Mouse (Mus musculus) neural tube, embryonic 14.5 days (tissue): ENCODE data around the gene Rnft2. TPM values are rescaled to one million over a fixed set of nuclear protein-coding genes. Genes with fewer than 3 reads are reported as not detected.

Experiments
- ATAC-seq: fragments of 200-750 bp; cut with Nextera tagmentation; 2 replicates; pipeline ENCODE4 v1.8.0; 2017; ENCODE audit warnings: low read depth, mild to moderate bottlenecking, moderate TSS enrichment, moderate library complexity
- H3K27ac ChIP-seq: fragments of 300-500 bp; sonication (generic); 2 replicates; pipeline ENCODE4 v1.5.1; 2014; ENCODE audit warnings: low read depth, mild to moderate bottlenecking, control low read depth, low read length, moderate library complexity, mixed read lengths
- H3K27me3 ChIP-seq: fragments of 300-500 bp; sonication (generic); 2 replicates; pipeline ENCODE4 v1.6.1; 2014; ENCODE audit warnings: low read length; ENCODE audit not compliant: control insufficient read depth, insufficient read depth
- H3K36me3 ChIP-seq: fragments of 300-500 bp; sonication (generic); 2 replicates; pipeline ENCODE4 v1.6.1; 2014; ENCODE audit warnings: low read length, mixed read lengths; ENCODE audit not compliant: control insufficient read depth, insufficient read depth
- H3K4me1 ChIP-seq: fragments of 300-500 bp; sonication (generic); 2 replicates; pipeline ENCODE4 v1.6.1; 2014; ENCODE audit warnings: low read length; ENCODE audit not compliant: control insufficient read depth, insufficient read depth
- H3K4me2 ChIP-seq: fragments of 300-500 bp; sonication (generic); 2 replicates; pipeline ENCODE4 v1.6.1; 2014; ENCODE audit warnings: mild to moderate bottlenecking, low read depth, low read length, control low read depth
- H3K4me3 ChIP-seq: fragments of 300-500 bp; sonication (generic); 2 replicates; pipeline ENCODE4 v1.5.1; 2014; ENCODE audit warnings: low read depth, low read length, control low read depth, mixed read lengths
- H3K9ac ChIP-seq: fragments of 300-500 bp; sonication (generic); replicated peaks from 2 replicates; pipeline ENCODE4 v1.6.1; 2014; ENCODE audit warnings: low read depth, mild to moderate bottlenecking, control low read depth, low read length, mixed read lengths
- H3K9me3 ChIP-seq: fragments of 300-500 bp; sonication (generic); 2 replicates; pipeline ENCODE4 v1.6.1; 2016; ENCODE audit warnings: low read length; ENCODE audit not compliant: control insufficient read depth
- WGBS: fragments of 180-500 bp; shearing (Covaris S2); extraction: QIAGEN DNeasy Blood & Tissue Kit; methylation state at CpG from one replicate; pipeline ENCODE4 v1.1.7; 2014; 5-methylcytosine and 5-hydroxymethylcytosine counted together
- polyA plus RNA-seq: library from polyadenylated mRNA; unstranded; fragments of >200 nt; fragmentation: Nextera tagmentation; extraction: Ambion mirVana; gene quantifications from 2 replicates; pipeline ENCODE4 v1.2.1, GENCODE M21; 2014

Gene Rnft2
- polyA plus RNA-seq, result 11.8 and 20.3 TPM in 2 replicates

- Histone ChIP-seq H3K4me1 (peaks cover 23% of the 10 kb centered on the region), H3K27me3 (no peaks in the 10 kb centered on the region), H3K36me3 (peaks cover 6% of the 10 kb centered on the region), H3K9ac (peak within 1 kb of the TSS; percentile 59), H3K4me2 (peak within 1 kb of the TSS; percentile 81), H3K27ac (peak within 1 kb of the TSS; percentile 81), H3K9me3 (no peaks in the 10 kb centered on the region), H3K4me3 (peak within 1 kb of the TSS; percentile 57)
- WGBS, result under 1% methylated on average over 68 of the region's 68 CpGs
- peak; percentile 100 for ATAC-seq
Observed at GRCm38 (mm10) chr5:118244606-118245443, at the start of gene Rnft2, which contains the start of gene 2410131K14Rik. Rnft2 (minus strand) TSS chr5:118245116. 2410131K14Rik (plus strand) TSS chr5:118245227.

- Histone ChIP-seq H3K9me3 (no peaks in the 10 kb centered on the region), H3K9ac (no peak overlapping the region), H3K4me1 (peaks cover 6% of the 10 kb centered on the region; the same call in 1 of the 2 replicates), H3K27ac (peak overlapping the region; percentile 55; the same call in 1 of the 2 replicates), H3K4me3 (no peak overlapping the region), H3K4me2 (peak overlapping the region; percentile 32; the same call in 1 of the 2 replicates), H3K27me3 (no peaks in the 10 kb centered on the region), H3K36me3 (no peaks in the 10 kb centered on the region)
- ATAC-seq, result peak; percentile 87
- 16% methylated on average over 23 of the region's 23 CpGs for WGBS
Observed at GRCm38 (mm10) chr5:118294086-118294864, 49.4 kb upstream of the Rnft2 start.

- Histone ChIP-seq H3K27me3 (no peaks in the 10 kb centered on the region), H3K36me3 (no peaks in the 10 kb centered on the region), H3K27ac (no peak overlapping the region), H3K4me3 (no peak overlapping the region), H3K4me2 (no peak overlapping the region), H3K4me1 (peaks cover 2% of the 10 kb centered on the region; the same call in 1 of the 2 replicates), H3K9me3 (no peaks in the 10 kb centered on the region), H3K9ac (no peak overlapping the region)
- 62% methylated on average over 4 of the region's 4 CpGs for WGBS
- ATAC-seq, result no peak
Observed at GRCm38 (mm10) chr5:118292476-118292875, 47.6 kb upstream of the Rnft2 start.

- Histone ChIP-seq H3K4me1 (no peaks in the 10 kb centered on the region), H3K27me3 (no peaks in the 10 kb centered on the region), H3K27ac (no peak overlapping the region), H3K36me3 (no peaks in the 10 kb centered on the region), H3K4me3 (no peak overlapping the region), H3K9me3 (no peaks in the 10 kb centered on the region), H3K9ac (no peak overlapping the region), H3K4me2 (no peak overlapping the region)
- 94% methylated on average over 4 of the region's 4 CpGs for WGBS
- no peak for ATAC-seq
Observed at GRCm38 (mm10) chr5:118291453-118291852, 46.5 kb upstream of the Rnft2 start.

- Histone ChIP-seq H3K9me3 (no peaks in the 10 kb centered on the region), H3K4me2 (no peak overlapping the region), H3K36me3 (no peaks in the 10 kb centered on the region), H3K27me3 (no peaks in the 10 kb centered on the region), H3K27ac (no peak overlapping the region), H3K9ac (no peak overlapping the region), H3K4me1 (peaks cover 24% of the 10 kb centered on the region), H3K4me3 (no peak overlapping the region)
- no peak for ATAC-seq
- 92% methylated on average over 18 of the region's 18 CpGs for WGBS
Observed at GRCm38 (mm10) chr5:118277741-118278495, 33.0 kb upstream of the Rnft2 start.

GRCm38 (mm10) chr5:118276711-118277110 lies 31.8 kb upstream of the Rnft2 start:
- Histone ChIP-seq H3K27ac (no peak overlapping the region), H3K9ac (no peak overlapping the region), H3K4me3 (no peak overlapping the region), H3K4me2 (no peak overlapping the region), H3K27me3 (no peaks in the 10 kb centered on the region), H3K9me3 (no peaks in the 10 kb centered on the region), H3K36me3 (no peaks in the 10 kb centered on the region), H3K4me1 (peaks cover 24% of the 10 kb centered on the region)
- ATAC-seq, result no peak
- 22% methylated on average over 8 of the region's 8 CpGs for WGBS

- no peaks in the 10 kb centered on the region for H3K9me3 ChIP-seq
- no peak overlapping the region for H3K4me3 ChIP-seq
- H3K27me3 ChIP-seq, result no peaks in the 10 kb centered on the region
- H3K27ac ChIP-seq, result no peak overlapping the region
- H3K4me1 ChIP-seq, result peaks cover 24% of the 10 kb centered on the region
- H3K36me3 ChIP-seq, result no peaks in the 10 kb centered on the region
- H3K9ac ChIP-seq, result no peak overlapping the region
- H3K4me2 ChIP-seq, result no peak overlapping the region
- no peak for ATAC-seq
- WGBS, result 35% methylated on average over 7 of the region's 7 CpGs
Observed at GRCm38 (mm10) chr5:118276281-118276680, 31.4 kb upstream of the Rnft2 start.

GRCm38 (mm10) chr5:118274546-118274945 lies 29.6 kb upstream of the Rnft2 start:
- Histone ChIP-seq H3K4me1 (peaks cover 24% of the 10 kb centered on the region), H3K27ac (no peak overlapping the region), H3K4me2 (peak overlapping the region; percentile 29; the same call in 1 of the 2 replicates), H3K27me3 (no peaks in the 10 kb centered on the region), H3K36me3 (no peaks in the 10 kb centered on the region), H3K9me3 (no peaks in the 10 kb centered on the region), H3K4me3 (no peak overlapping the region), H3K9ac (no peak overlapping the region)
- WGBS, result 7% methylated on average over 9 of the region's 9 CpGs
- peak; percentile 57 for ATAC-seq
